Mouse (Mus musculus) cerebellum, postnatal 10 days (tissue): ENCODE measurements around the gene Gpha2.

Source experiments
- DNase-seq, 2 experiments: peaks; one replicate each; pipeline ENCODE4 v3.0.0; 2021; ENCODE audit warnings: mixed read lengths in 2 of 2

The Gpha2 gene

GRCm38 (mm10) chr19:6273998-6274608 lies 47.9 kb downstream of the Gpha2 start:
- DNase-seq, result peak; percentile 66 to 73

- DNase-seq, result peak in 1 of 2 experiments; percentile 39
Measured at GRCm38 (mm10) chr19:6275740-6276389, 49.7 kb downstream of the Gpha2 start.

- peak; percentile 99 for DNase-seq
Measured at GRCm38 (mm10) chr19:6276426-6277421, 50.5 kb downstream of the Gpha2 start, which contains the start of gene Ehd1. Gene Ehd1, plus strand, starts transcription at chr19:6276725.
